Mouse (Mus musculus) forebrain, embryonic 15.5 days (tissue): ENCODE data around the gene Wipf2. TPM values are rescaled to one million over a fixed set of nuclear protein-coding genes. Genes with fewer than 3 reads are reported as not detected.
A peak's percentile ranks its signal among the peaks of the same experiment; 100 is the strongest.
"Not testable (repeated sequence)": the region's sequence is repeated elsewhere in the genome, so short reads cannot be mapped to it uniquely, and the experiment has no call there.

ENCODE experiments used
- ATAC-seq: fragments of 200-750 bp; cut with Nextera tagmentation; replicated peaks from 2 replicates; pipeline ENCODE4 v1.8.0; 2017; ENCODE audit warnings: mild to moderate bottlenecking, moderate TSS enrichment, moderate library complexity
- H3K27ac ChIP-seq: fragments of 300-500 bp; sonication (generic); replicated peaks from 2 replicates; pipeline ENCODE4 v1.5.1; 2015; ENCODE audit warnings: mild to moderate bottlenecking, inconsistent platforms
- H3K27me3 ChIP-seq: fragments of 300-500 bp; sonication (generic); 2 replicates; pipeline ENCODE4 v1.6.1; 2015; ENCODE audit warnings: inconsistent platforms
- H3K36me3 ChIP-seq: fragments of 300-500 bp; sonication (generic); 2 replicates; pipeline ENCODE4 v1.6.1; 2015; ENCODE audit warnings: mild to moderate bottlenecking, inconsistent platforms
- H3K4me1 ChIP-seq: fragments of 300-500 bp; sonication (generic); 2 replicates; pipeline ENCODE4 v1.6.1; 2015; ENCODE audit warnings: inconsistent platforms
- H3K4me2 ChIP-seq: fragments of 300-500 bp; sonication (generic); replicated peaks from 2 replicates; pipeline ENCODE4 v1.6.1; 2015; ENCODE audit warnings: mild to moderate bottlenecking, inconsistent platforms
- H3K4me3 ChIP-seq: fragments of 300-500 bp; sonication (generic); 2 replicates; pipeline ENCODE4 v1.5.1; 2015; ENCODE audit warnings: mild to moderate bottlenecking, inconsistent platforms
- H3K9ac ChIP-seq: fragments of 300-500 bp; sonication (generic); replicated peaks from 2 replicates; pipeline ENCODE4 v1.6.1; 2015; ENCODE audit warnings: mild to moderate bottlenecking, inconsistent platforms
- H3K9me3 ChIP-seq: fragments of 300-500 bp; sonication (generic); 2 replicates; pipeline ENCODE4 v1.6.1; 2016; ENCODE audit warnings: inconsistent platforms
- WGBS: fragments of 180-500 bp; shearing (Covaris S2); methylation state at CpG from one replicate; pipeline ENCODE4 v1.1.7; 2015; ENCODE audit warnings: mixed read lengths; 5-methylcytosine and 5-hydroxymethylcytosine counted together
- polyA plus RNA-seq: library from polyadenylated mRNA; unstranded; fragments of >200 nt; fragmentation: Nextera tagmentation; extraction: Ambion mirVana; gene quantifications from 2 replicates; pipeline ENCODE4 v1.2.1, GENCODE M21; 2015

Wipf2 gene
- polyA plus RNA-seq = 4.4 and 5.1 TPM in 2 replicates

DNA sequence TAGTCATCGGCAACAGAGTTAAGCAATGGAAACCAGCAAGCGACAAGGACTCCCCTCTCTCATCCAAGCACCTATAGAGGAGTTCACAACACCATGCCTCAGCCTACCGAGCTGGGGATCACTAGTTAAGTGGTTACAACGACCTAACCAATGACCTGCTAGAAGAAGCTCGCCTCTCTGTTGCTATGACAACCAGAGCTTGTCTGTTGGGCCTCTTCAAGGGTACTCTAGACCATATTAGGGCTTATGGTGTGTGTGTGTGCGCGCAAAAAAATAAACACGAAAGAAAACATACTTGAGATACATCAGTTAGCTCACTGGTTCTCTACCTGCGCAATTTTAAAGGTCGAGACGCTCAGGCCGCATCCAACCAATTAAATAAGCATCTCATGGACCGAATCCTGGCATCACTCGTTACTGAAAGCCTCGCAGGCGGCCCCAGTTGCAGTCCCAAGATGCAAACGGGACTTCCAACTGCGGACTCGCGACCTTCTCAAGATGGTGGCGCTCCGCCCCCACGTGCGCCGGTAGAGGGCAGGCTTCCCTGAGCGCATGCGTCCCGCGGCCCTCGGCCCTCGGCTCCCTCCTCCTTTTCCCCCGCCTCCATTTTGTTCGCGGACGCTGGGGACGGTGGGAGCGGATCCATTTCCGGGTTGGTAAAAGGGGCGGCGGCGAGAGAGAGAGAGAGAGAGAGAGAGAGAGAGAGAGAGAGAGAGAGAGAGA lies at the start of gene Wipf2:
Gene Wipf2 (plus strand): TSS at position 611 of the 723 bp plus-strand sequence.
- Histone ChIP-seq H3K4me3 (peak within 1 kb of the TSS; percentile 73), H3K4me1 (peaks cover 14% of the 10 kb centered on the region), H3K9ac (peak within 1 kb of the TSS; percentile 69), H3K36me3 (peaks cover 3% of the 10 kb centered on the region; the same call in 1 of the 2 replicates), H3K9me3 (no peaks in the 10 kb centered on the region), H3K4me2 (peak within 1 kb of the TSS; percentile 72), H3K27me3 (no peaks in the 10 kb centered on the region), H3K27ac (peak within 1 kb of the TSS; percentile 96)
- peak; percentile 89 for ATAC-seq
- 6% methylated on average over 39 of the region's 41 CpGs for WGBS

- H3K27me3 ChIP-seq = no peaks in the 10 kb centered on the region
- no peaks in the 10 kb centered on the region for H3K9me3 ChIP-seq
- WGBS = 95% methylated on average over 1 of the region's 1 CpGs
- peaks cover 79% of the 10 kb centered on the region for H3K36me3 ChIP-seq
- H3K4me2 ChIP-seq = no peak overlapping the region
- H3K4me3 ChIP-seq = no peak overlapping the region
- ATAC-seq = no peak
- no peak overlapping the region for H3K9ac ChIP-seq
- H3K27ac ChIP-seq = no peak overlapping the region
- peaks cover 10% of the 10 kb centered on the region for H3K4me1 ChIP-seq
Measured at GRCm38 (mm10) chr11:98816706-98817239, 46.7 kb upstream of the Wipf2 start.

- H3K36me3 ChIP-seq = peaks cover 84% of the 10 kb centered on the region
- no peak overlapping the region for H3K27ac ChIP-seq
- no peaks in the 10 kb centered on the region for H3K9me3 ChIP-seq
- no peak for ATAC-seq
- no peak overlapping the region for H3K9ac ChIP-seq
- WGBS = 97% methylated on average over 5 of the region's 5 CpGs
- no peaks in the 10 kb centered on the region for H3K4me1 ChIP-seq
- H3K4me3 ChIP-seq = no peak overlapping the region
- no peaks in the 10 kb centered on the region for H3K27me3 ChIP-seq
- no peak overlapping the region for H3K4me2 ChIP-seq
Measured at GRCm38 (mm10) chr11:98820968-98821367, 42.5 kb upstream of the Wipf2 start.

DNA sequence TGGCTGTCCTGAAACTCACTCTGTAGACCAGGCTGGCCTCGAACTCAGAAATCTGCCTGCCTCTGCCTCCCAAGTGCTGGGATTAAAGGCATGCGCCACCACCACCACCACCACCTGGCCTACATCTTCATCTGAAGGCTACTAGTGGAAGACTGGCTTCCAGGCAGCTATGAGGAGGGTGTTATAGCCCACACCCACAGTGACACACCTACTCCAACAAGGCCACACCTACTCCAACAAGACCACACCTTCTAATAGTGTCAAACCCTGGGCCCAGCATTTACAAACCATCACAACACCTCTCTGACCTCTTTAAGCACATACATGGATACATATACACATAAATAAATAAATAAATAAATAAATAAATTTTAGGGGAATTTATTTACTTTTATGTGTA lies 37.4 kb upstream of the Wipf2 start:
- not testable (repeated sequence) for H3K27ac ChIP-seq, H3K4me2 ChIP-seq, ATAC-seq, H3K9me3 ChIP-seq, H3K9ac ChIP-seq, H3K4me1 ChIP-seq, H3K4me3 ChIP-seq, H3K27me3 ChIP-seq
- H3K36me3 ChIP-seq = peaks cover 92% of the 10 kb centered on the region
- 98% methylated on average over 2 of the region's 2 CpGs for WGBS

DNA sequence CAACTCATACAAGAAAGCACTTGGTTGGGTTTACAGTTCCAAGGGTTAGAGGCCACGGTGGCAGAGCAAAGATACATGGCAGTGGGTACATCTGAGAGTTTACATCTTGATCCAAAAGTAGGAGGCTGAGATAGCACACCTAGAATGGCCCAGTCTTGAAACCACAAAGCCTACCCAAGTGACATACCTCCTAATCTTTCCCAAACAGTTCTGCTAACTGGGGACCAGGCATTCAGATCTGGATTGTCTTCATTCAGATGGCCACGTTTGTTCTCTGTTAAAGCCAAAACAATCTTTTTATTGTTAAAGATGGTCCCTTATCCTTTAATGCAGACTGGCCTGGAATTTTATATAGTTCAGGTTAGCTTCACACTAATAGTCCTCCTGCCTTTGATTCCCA lies 35.6 kb upstream of the Wipf2 start:
- no peak for ATAC-seq

GRCm38 (mm10) chr11:98829091-98829775 lies 34.2 kb upstream of the Wipf2 start:
- Histone ChIP-seq H3K27me3 (no peaks in the 10 kb centered on the region), H3K4me1 (no peaks in the 10 kb centered on the region), H3K4me3 (no peak overlapping the region), H3K27ac (no peak overlapping the region), H3K4me2 (no peak overlapping the region), H3K9ac (no peak overlapping the region), H3K9me3 (no peaks in the 10 kb centered on the region), H3K36me3 (peaks cover 92% of the 10 kb centered on the region)
- ATAC-seq = no peak
- WGBS = 71% methylated on average over 12 of the region's 12 CpGs

More for the DNA sequence above, 35.6 kb upstream of the Wipf2 start:
- Histone ChIP-seq H3K9me3 (no peaks in the 10 kb centered on the region), H3K4me3 (no peak overlapping the region), H3K36me3 (peaks cover 91% of the 10 kb centered on the region), H3K9ac (no peak overlapping the region), H3K27ac (no peak overlapping the region), H3K4me2 (no peak overlapping the region), H3K27me3 (no peaks in the 10 kb centered on the region), H3K4me1 (no peaks in the 10 kb centered on the region)
- WGBS = 85% methylated on average over 2 of the region's 2 CpGs

DNA sequence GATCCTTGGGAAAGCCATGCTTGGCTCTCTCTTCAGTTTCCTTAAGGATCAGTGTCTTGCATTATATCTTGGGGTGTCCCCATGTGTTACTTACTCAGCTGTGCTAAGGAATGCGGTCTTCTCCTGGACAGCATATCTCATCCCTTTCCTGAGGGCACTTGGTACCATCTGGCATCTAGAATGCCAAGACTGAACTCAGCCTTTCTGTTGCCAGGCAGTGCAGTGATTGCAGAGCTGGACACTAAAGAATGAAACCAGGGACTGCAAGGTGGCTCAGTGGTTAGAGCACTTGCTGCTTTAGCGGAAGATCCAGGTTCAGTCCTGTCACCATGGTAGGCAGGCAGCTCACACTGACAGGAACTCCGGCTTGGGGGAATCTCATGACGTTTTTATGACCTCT lies 33.6 kb upstream of the Wipf2 start:
- Histone ChIP-seq H3K4me1 (no peaks in the 10 kb centered on the region), H3K9ac (no peak overlapping the region), H3K27me3 (no peaks in the 10 kb centered on the region), H3K27ac (no peak overlapping the region), H3K36me3 (peaks cover 89% of the 10 kb centered on the region), H3K4me3 (no peak overlapping the region), H3K9me3 (no peaks in the 10 kb centered on the region), H3K4me2 (no peak overlapping the region)
- ATAC-seq = no peak
- 88% methylated on average over 4 of the region's 4 CpGs for WGBS

- no peak for ATAC-seq
- Histone ChIP-seq H3K9me3 (no peaks in the 10 kb centered on the region), H3K27me3 (no peaks in the 10 kb centered on the region), H3K4me3 (no peak overlapping the region), H3K4me2 (no peak overlapping the region), H3K36me3 (peaks cover 40% of the 10 kb centered on the region), H3K4me1 (peaks cover 25% of the 10 kb centered on the region), H3K9ac (no peak overlapping the region), H3K27ac (peak overlapping the region; percentile 9; the same call in 1 of the 2 replicates)
- WGBS = 26% methylated on average over 5 of the region's 5 CpGs
Measured at GRCm38 (mm10) chr11:98835296-98835695, 28.1 kb upstream of the Wipf2 start.

GRCm38 (mm10) chr11:98835725-98836124 lies 27.7 kb upstream of the Wipf2 start:
- Histone ChIP-seq H3K27ac (peak overlapping the region; percentile 27; the same call in 1 of the 2 replicates), H3K9me3 (no peaks in the 10 kb centered on the region), H3K4me3 (no peak overlapping the region), H3K27me3 (no peaks in the 10 kb centered on the region), H3K4me2 (no peak overlapping the region), H3K36me3 (peaks cover 36% of the 10 kb centered on the region), H3K4me1 (peaks cover 25% of the 10 kb centered on the region), H3K9ac (no peak overlapping the region)
- 64% methylated on average over 3 of the region's 3 CpGs for WGBS
- ATAC-seq = no peak

- no peak overlapping the region for H3K9ac ChIP-seq
- no peaks in the 10 kb centered on the region for H3K9me3 ChIP-seq
- H3K27me3 ChIP-seq = no peaks in the 10 kb centered on the region
- H3K4me3 ChIP-seq = peak overlapping the region; percentile 74
- 29% methylated on average over 7 of the region's 7 CpGs for WGBS
- H3K4me2 ChIP-seq = peak overlapping the region; percentile 96
- ATAC-seq = no peak; the same call in 1 of the 2 replicates
- no peak overlapping the region for H3K27ac ChIP-seq
- H3K4me1 ChIP-seq = peaks cover 25% of the 10 kb centered on the region
- peaks cover 32% of the 10 kb centered on the region for H3K36me3 ChIP-seq
Measured at GRCm38 (mm10) chr11:98836128-98836527, 27.3 kb upstream of the Wipf2 start.

DNA sequence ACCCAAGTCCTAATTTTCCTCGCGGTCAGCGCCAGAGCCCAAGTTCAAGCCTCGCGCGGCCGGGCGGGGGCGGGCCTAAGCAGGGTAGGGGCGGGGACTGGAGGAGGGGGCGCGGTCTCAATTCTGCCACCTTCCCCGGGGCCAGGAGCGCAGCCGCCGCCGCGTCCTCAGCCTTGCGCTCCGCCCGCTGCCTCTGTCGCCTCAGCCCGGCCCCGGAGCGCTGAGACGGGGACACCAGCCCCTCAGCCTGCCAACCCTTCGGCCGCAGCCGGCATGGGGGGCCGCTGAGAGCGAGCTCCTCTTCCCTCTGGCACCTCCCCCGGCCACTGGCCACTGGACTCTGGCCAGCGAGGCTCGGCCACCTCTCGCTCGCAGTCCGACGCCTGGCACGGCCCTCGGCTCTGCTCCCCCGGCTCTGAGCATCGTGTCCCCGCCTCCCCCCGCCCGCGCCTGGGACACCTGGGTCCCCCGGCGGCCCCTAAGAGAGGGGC lies 26.7 kb upstream of the Wipf2 start, which contains the start of gene Rapgefl1:
Gene Rapgefl1 (plus strand): TSS at position 135 of the 491 bp plus-strand sequence.
- Histone ChIP-seq H3K27me3 (no peaks in the 10 kb centered on the region), H3K36me3 (peaks cover 27% of the 10 kb centered on the region), H3K4me3 (peak within 1 kb of the TSS; percentile 74), H3K4me2 (peak within 1 kb of the TSS; percentile 96), H3K9ac (peak within 1 kb of the TSS; percentile 85), H3K4me1 (peaks cover 25% of the 10 kb centered on the region), H3K27ac (peak within 1 kb of the TSS; percentile 34; the same call in 1 of the 2 replicates), H3K9me3 (no peaks in the 10 kb centered on the region)
- ATAC-seq = peak; percentile 91
- WGBS = 1% methylated on average over 45 of the region's 48 CpGs

DNA sequence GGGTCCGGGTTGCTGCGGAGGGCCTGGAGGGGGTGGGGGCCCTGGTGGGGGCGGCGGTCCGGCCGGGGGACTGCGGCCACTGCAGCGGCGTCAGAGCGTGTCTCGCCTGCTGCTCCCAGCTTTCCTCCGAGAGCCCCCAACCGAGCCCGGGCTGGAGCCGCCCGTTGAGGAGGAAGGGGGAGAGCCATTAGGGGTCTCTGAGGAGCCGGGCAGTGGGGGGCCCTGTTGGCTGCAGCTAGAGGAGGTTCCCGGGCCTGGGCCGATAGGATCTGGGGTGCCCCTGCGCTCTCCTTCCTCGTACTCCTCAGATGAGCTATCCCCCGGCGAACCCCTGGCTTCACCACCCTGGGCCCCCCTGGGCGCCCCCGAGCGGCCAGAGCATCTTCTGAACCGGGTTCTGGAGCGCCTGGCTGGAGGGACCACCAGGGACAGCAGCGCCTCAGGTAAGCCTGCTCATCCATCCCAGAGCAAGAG lies 26.2 kb upstream of the Wipf2 start:
- ATAC-seq = peak; percentile 39
- Histone ChIP-seq H3K9ac (peak overlapping the region; percentile 85), H3K4me1 (peaks cover 25% of the 10 kb centered on the region), H3K36me3 (peaks cover 22% of the 10 kb centered on the region), H3K9me3 (no peaks in the 10 kb centered on the region), H3K4me2 (peak overlapping the region; percentile 96), H3K27ac (no peak overlapping the region), H3K27me3 (no peaks in the 10 kb centered on the region), H3K4me3 (peak overlapping the region; percentile 74)
- WGBS = 1% methylated on average over 28 of the region's 29 CpGs
